Mouse (Mus musculus) liver, adult 2 months (tissue): ENCODE results near the gene Anks1b. TPM values are rescaled to one million over a fixed set of nuclear protein-coding genes. Genes with fewer than 3 reads are reported as not detected.
"Not testable (repeated sequence)": the region's sequence is repeated elsewhere in the genome, so short reads cannot be mapped to it uniquely, and the experiment has no call there.

Source experiments
- DNase-seq: peaks from one replicate; pipeline ENCODE4 v3.0.0-alpha.2; 2011; ENCODE audit warnings: low read depth, low spot score; ENCODE audit errors: extremely low read depth
- H3K27ac ChIP-seq: fragments of 200-500 bp; replicated peaks from 2 replicates; pipeline ENCODE4 v1.5.1; 2012; ENCODE audit warnings: low read depth, mild to moderate bottlenecking, control low read depth, inconsistent platforms, low read length; ENCODE audit not compliant: insufficient read depth
- H3K27me3 ChIP-seq: fragments of 200-500 bp; 2 replicates; pipeline ENCODE4 v1.6.1; 2012; ENCODE audit warnings: mild to moderate bottlenecking, moderate library complexity, low read length, inconsistent platforms; ENCODE audit not compliant: control insufficient read depth, insufficient read depth
- H3K36me3 ChIP-seq: fragments of 200-500 bp; 2 replicates; pipeline ENCODE4 v1.6.1; 2012; ENCODE audit warnings: low read length, inconsistent platforms; ENCODE audit not compliant: control insufficient read depth, insufficient read depth
- H3K4me1 ChIP-seq: fragments of 200-500 bp; 2 replicates; pipeline ENCODE4 v1.6.1; 2011; ENCODE audit warnings: low read length; ENCODE audit not compliant: control insufficient read depth, insufficient read depth
- H3K4me3 ChIP-seq: fragments of 200-500 bp; 2 replicates; pipeline ENCODE4 v1.5.1; 2011; ENCODE audit warnings: low read depth, mild to moderate bottlenecking, control low read depth, low read length, moderate library complexity; ENCODE audit not compliant: insufficient read depth
- H3K79me2 ChIP-seq: fragments of 200-500 bp; 2 replicates; pipeline ENCODE4 v1.6.1; 2012; ENCODE audit warnings: inconsistent platforms, mild to moderate bottlenecking, low read length, moderate library complexity; ENCODE audit not compliant: control insufficient read depth, insufficient read depth
- H3K9ac ChIP-seq: fragments of 200-500 bp; 2 replicates; pipeline ENCODE4 v1.6.1; 2012; ENCODE audit warnings: low read depth, mild to moderate bottlenecking, control low read depth, inconsistent platforms, low read length
- CTCF ChIP-seq: fragments of 200-500 bp; IDR thresholded peaks from 2 replicates; pipeline ENCODE4 v1.5.1; 2011; ENCODE audit warnings: low read depth, low read length, control low read depth
- POLR2A ChIP-seq: fragments of 200-500 bp; IDR thresholded peaks from 2 replicates; pipeline ENCODE4 v1.6.1; 2011; ENCODE audit warnings: low read length, control low read depth; ENCODE audit not compliant: insufficient read depth; ENCODE audit errors: extremely low read depth
- WGBS: fragments of 180-500 bp; shearing (Covaris S2); methylation state at CpG from one replicate; pipeline ENCODE4 v1.1.7; 2018; 5-methylcytosine and 5-hydroxymethylcytosine counted together
- polyA plus RNA-seq: library from polyadenylated mRNA; depleted of rRNA; stranded (reverse); fragments of >200 nt; gene quantifications from 2 replicates; pipeline ENCODE4 v1.2.3, GENCODE M21; 2012
- total RNA-seq: library from RNA; depleted of rRNA; stranded (reverse); fragments of >200 nt; gene quantifications from 2 replicates; pipeline ENCODE4 v1.2.3, GENCODE M21; 2014

Anks1b gene
- total and polyA plus RNA-seq, 2 experiments, result under 0.01 TPM; not detected in 1

DNA sequence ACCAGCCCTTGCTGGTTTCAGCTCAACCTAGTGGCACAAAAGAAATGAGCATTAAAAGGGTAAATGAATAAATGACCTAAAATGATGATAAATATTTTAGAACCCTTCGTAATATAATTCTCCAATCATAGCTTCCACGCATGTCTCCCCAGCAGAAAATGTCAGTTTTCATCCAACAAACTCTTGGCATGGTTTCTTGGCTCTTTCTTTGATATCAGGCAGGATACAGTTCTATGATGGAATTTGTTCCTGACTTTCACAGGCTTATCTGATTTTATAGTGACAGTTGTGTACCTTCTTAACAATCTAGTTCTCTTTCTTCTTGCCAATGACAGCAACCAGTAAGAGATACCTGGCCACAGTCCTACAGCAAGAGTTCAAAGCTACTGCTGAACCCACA lies 743.3 kb downstream of the Anks1b start:
- Histone ChIP-seq H3K4me3 (no peak overlapping the region), H3K27ac (no peak overlapping the region), H3K9ac (no peak overlapping the region), H3K36me3 (no peaks in the 10 kb centered on the region), H3K79me2 (no peaks in the 10 kb centered on the region), H3K27me3 (no peaks in the 10 kb centered on the region), H3K4me1 (no peaks in the 10 kb centered on the region)
- WGBS, result 75% methylated on average over 2 of the region's 2 CpGs
- no peak for TF ChIP-seq POLR2A
- TF ChIP-seq CTCF, result no peak
- DNase-seq, result peak; percentile 35

DNA sequence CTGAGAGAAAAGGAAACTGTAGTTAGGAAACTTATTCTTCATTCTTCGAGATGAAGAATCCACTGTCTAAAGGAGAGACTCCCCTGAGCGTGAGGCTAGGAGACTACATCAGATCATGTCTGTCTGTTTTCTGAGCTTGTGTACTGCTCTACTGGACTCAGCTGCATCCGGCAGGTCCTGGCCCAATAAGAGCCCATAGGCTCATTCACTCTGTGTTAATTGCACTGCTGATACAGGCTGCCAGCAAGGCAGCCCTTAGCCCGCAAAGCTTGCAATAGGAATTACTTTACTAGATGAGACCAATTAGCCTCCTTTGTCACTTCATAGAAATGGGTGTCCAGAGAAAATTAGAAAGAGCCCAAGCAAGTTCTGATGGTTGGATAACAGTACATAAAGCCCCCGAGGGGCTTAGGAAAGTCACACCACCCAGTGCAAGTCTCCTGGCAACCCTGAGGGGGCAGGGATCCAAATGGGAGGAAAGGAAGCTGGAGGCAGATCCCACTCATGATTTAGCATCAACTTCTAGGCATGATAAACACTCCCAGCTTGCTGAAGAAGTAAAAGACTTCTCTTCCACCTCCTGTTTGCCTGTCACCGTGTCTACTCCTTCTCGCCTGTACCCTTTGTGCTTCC lies 744.5 kb downstream of the Anks1b start:
- Histone ChIP-seq H3K36me3 (no peaks in the 10 kb centered on the region), H3K27ac (no peak overlapping the region), H3K9ac (no peak overlapping the region), H3K27me3 (no peaks in the 10 kb centered on the region), H3K79me2 (no peaks in the 10 kb centered on the region), H3K4me1 (no peaks in the 10 kb centered on the region), H3K4me3 (no peak overlapping the region)
- TF ChIP-seq CTCF, result no peak
- no peak for TF ChIP-seq POLR2A
- no peak for DNase-seq
- 74% methylated on average over 7 of the region's 7 CpGs for WGBS

GRCm38 (mm10) chr10:90627532-90627931 lies 754.2 kb downstream of the Anks1b start:
- DNase-seq, result no peak
- WGBS, result 82% methylated on average over 5 of the region's 5 CpGs

DNA sequence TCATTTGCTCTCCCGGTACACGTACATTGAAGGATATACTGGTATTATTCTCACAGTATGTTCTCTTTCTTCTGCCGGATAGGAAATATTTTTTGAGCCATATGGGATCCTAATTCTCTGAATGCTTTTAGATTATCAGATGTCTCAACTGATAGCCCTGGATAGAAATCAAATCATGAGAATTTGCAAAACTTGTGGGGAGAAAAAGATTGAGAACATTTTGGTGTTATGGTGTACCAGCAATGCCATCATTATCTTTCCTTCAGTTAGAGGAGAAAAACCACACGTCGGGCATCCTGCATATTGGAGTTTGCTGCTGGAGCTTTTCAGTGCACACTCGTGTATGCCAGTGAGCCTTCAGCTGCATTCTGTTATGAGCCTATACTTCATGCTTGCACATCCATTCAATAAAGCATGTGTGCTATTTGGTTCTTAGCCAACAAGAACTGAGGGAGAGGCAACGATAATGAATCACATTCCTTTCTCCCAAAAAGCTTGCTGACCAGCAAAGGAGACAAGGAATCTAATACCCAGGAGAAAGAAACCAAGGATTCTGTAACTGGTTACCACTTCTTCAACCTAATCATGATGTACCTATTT lies 756.9 kb downstream of the Anks1b start:
- TF ChIP-seq CTCF, result no peak
- no peak for TF ChIP-seq POLR2A
- no peaks in the 10 kb centered on the region for H3K36me3 ChIP-seq
- H3K4me1 ChIP-seq, result no peaks in the 10 kb centered on the region
- no peaks in the 10 kb centered on the region for H3K27me3 ChIP-seq
- H3K79me2 ChIP-seq, result no peaks in the 10 kb centered on the region
- WGBS, result 85% methylated on average over 7 of the region's 7 CpGs
- no peak overlapping the region for H3K27ac ChIP-seq
- H3K9ac ChIP-seq, result no peak overlapping the region
- H3K4me3 ChIP-seq, result no peak overlapping the region
- DNase-seq, result no peak

More at GRCm38 (mm10) chr10:90627532-90627931, 754.2 kb downstream of the Anks1b start:
- no peaks in the 10 kb centered on the region for H3K36me3 ChIP-seq
- no peak overlapping the region for H3K27ac ChIP-seq
- H3K27me3 ChIP-seq, result no peaks in the 10 kb centered on the region
- no peaks in the 10 kb centered on the region for H3K79me2 ChIP-seq
- H3K4me1 ChIP-seq, result no peaks in the 10 kb centered on the region
- no peak for TF ChIP-seq CTCF
- no peak for TF ChIP-seq POLR2A
- H3K4me3 ChIP-seq, result no peak overlapping the region
- H3K9ac ChIP-seq, result no peak overlapping the region

GRCm38 (mm10) chr10:90630794-90631193 lies 757.5 kb downstream of the Anks1b start:
- not testable (repeated sequence) for H3K27ac ChIP-seq, H3K79me2 ChIP-seq, H3K4me1 ChIP-seq, H3K9ac ChIP-seq, DNase-seq, H3K4me3 ChIP-seq, H3K36me3 ChIP-seq, H3K27me3 ChIP-seq
- WGBS, result 69% methylated on average over 3 of the region's 3 CpGs

DNA sequence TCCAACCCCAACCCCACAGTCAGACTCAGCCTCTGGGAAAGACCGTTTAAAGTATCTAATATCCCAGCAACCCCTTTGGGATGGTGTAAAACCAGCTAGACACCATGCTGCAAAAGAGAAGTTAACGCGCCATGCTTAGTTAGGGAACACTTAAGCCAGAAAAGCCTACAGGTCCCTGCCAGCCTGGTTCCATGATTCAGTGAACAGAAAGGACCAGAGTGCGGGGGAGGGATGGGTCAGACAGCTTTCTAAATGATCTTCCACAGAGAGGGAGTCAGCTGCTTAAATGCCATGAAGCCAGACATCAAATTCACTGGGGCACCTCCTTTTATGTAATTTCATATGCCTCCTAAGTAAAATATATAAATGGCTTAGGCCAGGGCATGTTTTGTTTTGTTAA lies 764.0 kb downstream of the Anks1b start:
- Histone ChIP-seq H3K79me2 (no peaks in the 10 kb centered on the region), H3K4me1 (no peaks in the 10 kb centered on the region), H3K27ac (no peak overlapping the region), H3K27me3 (no peaks in the 10 kb centered on the region), H3K4me3 (no peak overlapping the region), H3K9ac (no peak overlapping the region), H3K36me3 (no peaks in the 10 kb centered on the region)
- 83% methylated on average over 4 of the region's 4 CpGs for WGBS
- no peak for DNase-seq
- TF ChIP-seq CTCF (no peak), POLR2A (no peak)
